Mouse (Mus musculus) hindbrain, embryonic 11.5 days (tissue): ENCODE results near the gene Tnfsf14. TPM values are rescaled to one million over a fixed set of nuclear protein-coding genes. Genes with fewer than 3 reads are reported as not detected.

Source experiments
- ATAC-seq: fragments of 200-750 bp; cut with Nextera tagmentation; 2 replicates; pipeline ENCODE4 v1.8.0; 2017; ENCODE audit warnings: mild to moderate bottlenecking, moderate TSS enrichment, moderate library complexity; ENCODE audit not compliant: low FRiP score
- DNase-seq: peaks from one replicate; pipeline ENCODE4 v3.0.0-alpha.2; 2015; ENCODE audit warnings: low spot score
- H3K27ac ChIP-seq: fragments of 300-500 bp; sonication (generic); 2 replicates; pipeline ENCODE4 v1.5.1; 2014; ENCODE audit warnings: mild to moderate bottlenecking, low read depth, low read length
- H3K27me3 ChIP-seq: fragments of 300-500 bp; sonication (generic); 2 replicates; pipeline ENCODE4 v1.6.1; 2014; ENCODE audit warnings: mild to moderate bottlenecking, low read length, moderate library complexity, mixed read lengths; ENCODE audit not compliant: control insufficient read depth, insufficient read depth
- H3K36me3 ChIP-seq: fragments of 300-500 bp; sonication (generic); 2 replicates; pipeline ENCODE4 v1.6.1; 2014; ENCODE audit warnings: mild to moderate bottlenecking, low read length, moderate library complexity, mixed read lengths; ENCODE audit not compliant: control insufficient read depth, insufficient read depth
- H3K4me1 ChIP-seq: fragments of 300-500 bp; sonication (generic); replicated peaks from 2 replicates; pipeline ENCODE4 v1.6.1; 2014; ENCODE audit warnings: low read length, mixed read lengths; ENCODE audit not compliant: control insufficient read depth, insufficient read depth
- H3K4me2 ChIP-seq: fragments of 300-500 bp; sonication (generic); replicated peaks from 2 replicates; pipeline ENCODE4 v1.6.1; 2014; ENCODE audit warnings: mild to moderate bottlenecking, low read depth, low read length
- H3K4me3 ChIP-seq: fragments of 300-500 bp; sonication (generic); 2 replicates; pipeline ENCODE4 v1.5.1; 2014; ENCODE audit warnings: low read depth, low read length
- H3K9ac ChIP-seq: fragments of 300-500 bp; sonication (generic); 2 replicates; pipeline ENCODE4 v1.6.1; 2014; ENCODE audit warnings: low read depth, low read length
- H3K9me3 ChIP-seq: fragments of 300-500 bp; sonication (generic); 2 replicates; pipeline ENCODE4 v1.6.1; 2016; ENCODE audit warnings: low read length; ENCODE audit not compliant: control insufficient read depth
- WGBS: fragments of 180-500 bp; shearing (Covaris S2); extraction: QIAGEN DNeasy Blood & Tissue Kit; methylation state at CpG from one replicate; pipeline ENCODE4 v1.1.7; 2014; 5-methylcytosine and 5-hydroxymethylcytosine counted together
- polyA plus RNA-seq: library from polyadenylated mRNA; unstranded; fragments of >200 nt; fragmentation: Nextera tagmentation; extraction: Ambion mirVana; gene quantifications from 2 replicates; pipeline ENCODE4 v1.2.1, GENCODE M21; 2014

Gene Tnfsf14
- polyA plus RNA-seq, 1 experiment from 2014 or later, result 0.09 TPM

GRCm38 (mm10) chr17:57194771-57195170 lies 794 bp upstream of the Tnfsf14 start:
- H3K4me3 ChIP-seq, result no peak overlapping the region
- no peaks in the 10 kb centered on the region for H3K9me3 ChIP-seq
- H3K27ac ChIP-seq, result no peak overlapping the region
- H3K9ac ChIP-seq, result no peak overlapping the region
- DNase-seq (no peak), ATAC-seq (no peak)
- no peaks in the 10 kb centered on the region for H3K27me3 ChIP-seq
- H3K36me3 ChIP-seq, result no peaks in the 10 kb centered on the region
- H3K4me2 ChIP-seq, result no peak overlapping the region
- 82% methylated on average over 3 of the region's 3 CpGs for WGBS
- H3K4me1 ChIP-seq, result no peaks in the 10 kb centered on the region

- 92% methylated on average over 12 of the region's 12 CpGs for WGBS
- H3K36me3 ChIP-seq, result no peaks in the 10 kb centered on the region
- no peaks in the 10 kb centered on the region for H3K27me3 ChIP-seq
Measured at GRCm38 (mm10) chr17:57188510-57189192, 5.3 kb downstream of the Tnfsf14 start.

GRCm38 (mm10) chr17:57185641-57186040 lies 8.3 kb downstream of the Tnfsf14 start:
- DNase-seq (no peak), ATAC-seq (no peak)
- Histone ChIP-seq H3K27ac (no peak overlapping the region), H3K27me3 (no peaks in the 10 kb centered on the region), H3K4me2 (no peak overlapping the region), H3K36me3 (no peaks in the 10 kb centered on the region), H3K9me3 (no peaks in the 10 kb centered on the region), H3K4me1 (no peaks in the 10 kb centered on the region), H3K4me3 (no peak overlapping the region), H3K9ac (no peak overlapping the region)
- 81% methylated on average over 2 of the region's 2 CpGs for WGBS

More at GRCm38 (mm10) chr17:57188510-57189192, 5.3 kb downstream of the Tnfsf14 start:
- ATAC-seq, result no peak
- DNase-seq, result no peak
- no peak overlapping the region for H3K4me3 ChIP-seq
- no peak overlapping the region for H3K27ac ChIP-seq
- no peak overlapping the region for H3K9ac ChIP-seq
- H3K9me3 ChIP-seq, result no peaks in the 10 kb centered on the region
- no peak overlapping the region for H3K4me2 ChIP-seq
- no peaks in the 10 kb centered on the region for H3K4me1 ChIP-seq

GRCm38 (mm10) chr17:57182871-57183270 lies 11.1 kb downstream of the Tnfsf14 start:
- DNase-seq (no peak), ATAC-seq (no peak)
- no peak overlapping the region for H3K27ac ChIP-seq
- no peaks in the 10 kb centered on the region for H3K4me1 ChIP-seq
- no peaks in the 10 kb centered on the region for H3K27me3 ChIP-seq
- no peak overlapping the region for H3K9ac ChIP-seq
- 73% methylated on average over 3 of the region's 3 CpGs for WGBS
- no peak overlapping the region for H3K4me2 ChIP-seq
- no peak overlapping the region for H3K4me3 ChIP-seq
- no peaks in the 10 kb centered on the region for H3K36me3 ChIP-seq
- no peaks in the 10 kb centered on the region for H3K9me3 ChIP-seq

GRCm38 (mm10) chr17:57180363-57180762 lies 13.6 kb downstream of the Tnfsf14 start:
- DNase-seq, result peak; percentile 8
- Histone ChIP-seq H3K4me3 (no peak overlapping the region), H3K27ac (no peak overlapping the region), H3K4me2 (no peak overlapping the region), H3K9ac (no peak overlapping the region), H3K36me3 (no peaks in the 10 kb centered on the region), H3K4me1 (no peaks in the 10 kb centered on the region), H3K27me3 (no peaks in the 10 kb centered on the region), H3K9me3 (no peaks in the 10 kb centered on the region)
- WGBS, result 38% methylated on average over 8 of the region's 8 CpGs
- ATAC-seq, result no peak

GRCm38 (mm10) chr17:57173351-57173750 lies 20.6 kb downstream of the Tnfsf14 start:
- Histone ChIP-seq H3K4me2 (no peak overlapping the region), H3K27ac (no peak overlapping the region), H3K4me3 (no peak overlapping the region), H3K9me3 (no peaks in the 10 kb centered on the region), H3K27me3 (no peaks in the 10 kb centered on the region), H3K9ac (no peak overlapping the region), H3K36me3 (no peaks in the 10 kb centered on the region), H3K4me1 (no peaks in the 10 kb centered on the region)
- ATAC-seq (no peak), DNase-seq (no peak)
- 74% methylated on average over 4 of the region's 4 CpGs for WGBS

- no peak for DNase-seq
- ATAC-seq, result no peak
- no peak overlapping the region for H3K4me3 ChIP-seq
- H3K9me3 ChIP-seq, result no peaks in the 10 kb centered on the region
- H3K4me1 ChIP-seq, result no peaks in the 10 kb centered on the region
- no peak overlapping the region for H3K4me2 ChIP-seq
- H3K27me3 ChIP-seq, result no peaks in the 10 kb centered on the region
- H3K9ac ChIP-seq, result no peak overlapping the region
- WGBS, result 81% methylated on average over 5 of the region's 5 CpGs
- no peak overlapping the region for H3K27ac ChIP-seq
- H3K36me3 ChIP-seq, result no peaks in the 10 kb centered on the region
Measured at GRCm38 (mm10) chr17:57172378-57172777, 21.6 kb downstream of the Tnfsf14 start.

DNA sequence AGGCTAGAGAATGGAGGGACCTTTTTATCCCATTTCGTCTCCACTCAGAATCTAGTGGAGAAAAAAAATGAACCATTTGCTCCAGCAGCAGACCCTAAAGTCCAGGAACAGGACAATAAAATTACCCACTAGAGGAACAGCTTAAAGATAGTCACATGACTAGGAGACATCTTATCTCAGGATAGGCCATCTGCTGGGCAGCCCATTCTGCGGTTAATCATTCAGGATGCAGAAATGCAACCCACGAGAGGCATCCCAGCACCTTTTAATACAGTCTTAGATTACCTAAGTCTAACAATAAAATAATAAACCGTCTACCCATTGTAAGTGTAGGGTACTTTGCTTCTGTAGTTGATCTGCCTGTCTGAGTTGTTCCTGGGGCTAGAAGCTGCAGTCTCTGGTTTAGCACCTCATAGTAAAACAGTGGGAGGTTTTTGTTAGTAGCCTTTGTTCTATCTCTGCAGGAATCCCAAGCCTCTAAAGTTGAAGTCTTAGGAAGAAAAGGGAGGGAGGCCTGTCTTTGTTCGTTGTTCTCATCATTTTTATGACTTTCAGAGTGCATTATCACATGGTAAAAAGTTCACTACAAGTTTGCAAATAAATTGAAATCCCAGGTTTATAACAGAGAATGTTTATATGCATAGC lies 23.2 kb downstream of the Tnfsf14 start:
- no peak overlapping the region for H3K9ac ChIP-seq
- no peak overlapping the region for H3K4me2 ChIP-seq
- no peaks in the 10 kb centered on the region for H3K27me3 ChIP-seq
- ATAC-seq (no peak), DNase-seq (no peak)
- H3K9me3 ChIP-seq, result no peaks in the 10 kb centered on the region
- no peak overlapping the region for H3K4me3 ChIP-seq
- no peak overlapping the region for H3K27ac ChIP-seq
- H3K4me1 ChIP-seq, result no peaks in the 10 kb centered on the region
- WGBS, result 58% methylated on average over 5 of the region's 5 CpGs
- no peaks in the 10 kb centered on the region for H3K36me3 ChIP-seq
